Mouse (Mus musculus) embryonic facial prominence, embryonic 10.5 days (tissue): ENCODE measurements around the gene Dhdh. TPM values are rescaled to one million over a fixed set of nuclear protein-coding genes. Genes with fewer than 3 reads are reported as not detected.
"Not testable (repeated sequence)": the region's sequence is repeated elsewhere in the genome, so short reads cannot be mapped to it uniquely, and the experiment has no call there.

ENCODE experiments used
- DNase-seq: peaks from one replicate; pipeline ENCODE4 v3.0.0-alpha.2; 2017; ENCODE audit warnings: low spot score
- H3K27ac ChIP-seq: fragments of 300-500 bp; sonication (generic); replicated peaks from 2 replicates; pipeline ENCODE4 v1.5.1; 2016; ENCODE audit warnings: mild to moderate bottlenecking
- H3K27me3 ChIP-seq: fragments of 300-500 bp; sonication (generic); replicated peaks from 2 replicates; pipeline ENCODE4 v1.6.1; 2016; ENCODE audit warnings: low read depth, mild to moderate bottlenecking; ENCODE audit not compliant: poor library complexity, severe bottlenecking
- H3K36me3 ChIP-seq: fragments of 300-500 bp; sonication (generic); replicated peaks from 2 replicates; pipeline ENCODE4 v1.6.1; 2016; ENCODE audit warnings: mild to moderate bottlenecking, moderate library complexity
- H3K4me1 ChIP-seq: fragments of 300-500 bp; sonication (generic); 2 replicates; pipeline ENCODE4 v1.6.1; 2016
- H3K4me3 ChIP-seq: fragments of 300-500 bp; sonication (generic); 2 replicates; pipeline ENCODE4 v1.5.1; 2016; ENCODE audit warnings: mild to moderate bottlenecking, moderate library complexity
- H3K9me3 ChIP-seq: fragments of 300-500 bp; sonication (generic); 2 replicates; pipeline ENCODE4 v1.6.1; 2016; ENCODE audit warnings: mild to moderate bottlenecking
- WGBS: fragments of 180-500 bp; shearing (Covaris S2); methylation state at CpG from one replicate; pipeline ENCODE4 v1.1.7; 2016; 5-methylcytosine and 5-hydroxymethylcytosine counted together
- polyA plus RNA-seq: library from polyadenylated mRNA; unstranded; fragments of >200 nt; fragmentation: Nextera tagmentation; extraction: Ambion mirVana; gene quantifications from 2 replicates; pipeline ENCODE4 v1.2.1, GENCODE M21; 2016

Dhdh gene
- polyA plus RNA-seq, 1 experiment from 2014 or later, result 5.7 TPM

GRCm38 (mm10) chr7:45480310-45480709, 8.3 kb downstream of the Dhdh start:
- H3K27ac ChIP-seq, H3K9me3 ChIP-seq, H3K4me1 ChIP-seq, H3K4me3 ChIP-seq, DNase-seq, H3K27me3 ChIP-seq: not testable (repeated sequence)
- 72% methylated on average over 4 of the region's 4 CpGs for WGBS
- H3K36me3 ChIP-seq, result peaks cover 11% of the 10 kb centered on the region

- 0 out of 2 replicates have a peak, but pooled peaks cover 6% of the 10 kb centered on the region for H3K4me1 ChIP-seq
- DNase-seq, result no peak
- no peak overlapping the region for H3K27ac ChIP-seq
- no peak overlapping the region for H3K4me3 ChIP-seq
- H3K9me3 ChIP-seq, result no peaks in the 10 kb centered on the region
- H3K36me3 ChIP-seq, result peaks cover 9% of the 10 kb centered on the region
- 94% methylated on average over 7 of the region's 7 CpGs for WGBS
- H3K27me3 ChIP-seq, result no peaks in the 10 kb centered on the region
Observed at GRCm38 (mm10) chr7:45478774-45479173, 9.8 kb downstream of the Dhdh start.

- Histone ChIP-seq H3K4me1 (0 out of 2 replicates have a peak, but pooled peaks cover 6% of the 10 kb centered on the region), H3K27me3 (no peaks in the 10 kb centered on the region), H3K27ac (no peak overlapping the region), H3K9me3 (no peaks in the 10 kb centered on the region), H3K36me3 (peaks cover 11% of the 10 kb centered on the region), H3K4me3 (no peak overlapping the region)
- peak; percentile 55 for DNase-seq
- WGBS, result 17% methylated on average over 3 of the region's 3 CpGs
Observed at GRCm38 (mm10) chr7:45477003-45477402, 11.6 kb downstream of the Dhdh start.

- H3K27ac ChIP-seq, result no peak overlapping the region
- WGBS, result 72% methylated on average over 1 of the region's 1 CpGs
- no peak for DNase-seq
- H3K36me3 ChIP-seq, result peaks cover 11% of the 10 kb centered on the region
- no peak overlapping the region for H3K4me3 ChIP-seq
- H3K27me3 ChIP-seq, result no peaks in the 10 kb centered on the region
- no peaks in the 10 kb centered on the region for H3K9me3 ChIP-seq
- 0 out of 2 replicates have a peak, but pooled peaks cover 6% of the 10 kb centered on the region for H3K4me1 ChIP-seq
Observed at GRCm38 (mm10) chr7:45476453-45476852, 12.2 kb downstream of the Dhdh start.

- H3K4me3 ChIP-seq, result peak overlapping the region; percentile 40; the same call in 1 of the 2 replicates
- H3K4me1 ChIP-seq, result 0 out of 2 replicates have a peak, but pooled peaks cover 6% of the 10 kb centered on the region
- peak overlapping the region; percentile 57; the same call in 1 of the 2 replicates for H3K27ac ChIP-seq
- no peak for DNase-seq
- 71% methylated on average over 16 of the region's 16 CpGs for WGBS
- peaks cover 11% of the 10 kb centered on the region for H3K36me3 ChIP-seq
- no peaks in the 10 kb centered on the region for H3K27me3 ChIP-seq
- no peaks in the 10 kb centered on the region for H3K9me3 ChIP-seq
Observed at GRCm38 (mm10) chr7:45475291-45475969, 13.2 kb downstream of the Dhdh start.

- Histone ChIP-seq H3K9me3 (no peaks in the 10 kb centered on the region), H3K27me3 (no peaks in the 10 kb centered on the region), H3K36me3 (0 out of 2 replicates have a peak, but pooled peaks cover 3% of the 10 kb centered on the region), H3K27ac (no peak overlapping the region), H3K4me1 (peaks cover 18% of the 10 kb centered on the region), H3K4me3 (no peak overlapping the region)
- DNase-seq, result peak; percentile 64
- 14% methylated on average over 3 of the region's 3 CpGs for WGBS
Observed at GRCm38 (mm10) chr7:45470869-45471268, 17.7 kb downstream of the Dhdh start.

GRCm38 (mm10) chr7:45467090-45467670, 21.4 kb downstream of the Dhdh start:
- DNase-seq, result no peak
- WGBS, result 31% methylated on average over 7 of the region's 7 CpGs
- H3K27ac ChIP-seq, result peak overlapping the region; percentile 91
- peak overlapping the region; percentile 86 for H3K4me3 ChIP-seq
- H3K9me3 ChIP-seq, result no peaks in the 10 kb centered on the region
- peaks cover 36% of the 10 kb centered on the region for H3K36me3 ChIP-seq
- no peaks in the 10 kb centered on the region for H3K27me3 ChIP-seq
- peaks cover 21% of the 10 kb centered on the region for H3K4me1 ChIP-seq

GRCm38 (mm10) chr7:45466283-45467089, 22.1 kb downstream of the Dhdh start, which contains the start of gene Bax:
Bax (minus strand) TSS chr7:45466898.
- Histone ChIP-seq H3K4me3 (peak within 1 kb of the TSS; percentile 86), H3K36me3 (peaks cover 42% of the 10 kb centered on the region), H3K9me3 (no peaks in the 10 kb centered on the region), H3K27me3 (no peaks in the 10 kb centered on the region), H3K4me1 (peaks cover 26% of the 10 kb centered on the region), H3K27ac (peak within 1 kb of the TSS; percentile 91)
- WGBS, result under 1% methylated on average over 58 of the region's 58 CpGs
- DNase-seq, result peak; percentile 97

- no peak for DNase-seq
- Histone ChIP-seq H3K36me3 (peaks cover 52% of the 10 kb centered on the region), H3K4me1 (peaks cover 35% of the 10 kb centered on the region), H3K4me3 (peak overlapping the region; percentile 86), H3K9me3 (no peaks in the 10 kb centered on the region), H3K27ac (peak overlapping the region; percentile 91; the same call in 1 of the 2 replicates), H3K27me3 (no peaks in the 10 kb centered on the region)
- 84% methylated on average over 9 of the region's 9 CpGs for WGBS
Observed at GRCm38 (mm10) chr7:45465549-45465948, 23.1 kb downstream of the Dhdh start.

GRCm38 (mm10) chr7:45465112-45465511, 23.5 kb downstream of the Dhdh start:
- WGBS, result 96% methylated on average over 12 of the region's 12 CpGs
- H3K27me3 ChIP-seq, result no peaks in the 10 kb centered on the region
- H3K27ac ChIP-seq, result no peak overlapping the region
- H3K36me3 ChIP-seq, result peaks cover 54% of the 10 kb centered on the region
- H3K4me3 ChIP-seq, result peak overlapping the region; percentile 86; the same call in 1 of the 2 replicates
- peaks cover 40% of the 10 kb centered on the region for H3K4me1 ChIP-seq
- DNase-seq, result no peak
- H3K9me3 ChIP-seq, result no peaks in the 10 kb centered on the region

- no peak for DNase-seq
- H3K9me3 ChIP-seq, result no peaks in the 10 kb centered on the region
- no peak overlapping the region for H3K4me3 ChIP-seq
- WGBS, result 96% methylated on average over 7 of the region's 7 CpGs
- H3K27ac ChIP-seq, result no peak overlapping the region
- no peaks in the 10 kb centered on the region for H3K27me3 ChIP-seq
- peaks cover 54% of the 10 kb centered on the region for H3K36me3 ChIP-seq
- peaks cover 43% of the 10 kb centered on the region for H3K4me1 ChIP-seq
Observed at GRCm38 (mm10) chr7:45463987-45464778, 24.4 kb downstream of the Dhdh start.

- H3K27me3 ChIP-seq, H3K4me3 ChIP-seq, H3K27ac ChIP-seq, DNase-seq, H3K9me3 ChIP-seq: not testable (repeated sequence)
- WGBS, result 79% methylated on average over 4 of the region's 4 CpGs
- peaks cover 64% of the 10 kb centered on the region for H3K36me3 ChIP-seq
- peaks cover 50% of the 10 kb centered on the region for H3K4me1 ChIP-seq
Observed at GRCm38 (mm10) chr7:45462868-45463267, 25.7 kb downstream of the Dhdh start.
